ENCODE assay signal across 10 mouse cellular contexts in the genomic region with DNA sequence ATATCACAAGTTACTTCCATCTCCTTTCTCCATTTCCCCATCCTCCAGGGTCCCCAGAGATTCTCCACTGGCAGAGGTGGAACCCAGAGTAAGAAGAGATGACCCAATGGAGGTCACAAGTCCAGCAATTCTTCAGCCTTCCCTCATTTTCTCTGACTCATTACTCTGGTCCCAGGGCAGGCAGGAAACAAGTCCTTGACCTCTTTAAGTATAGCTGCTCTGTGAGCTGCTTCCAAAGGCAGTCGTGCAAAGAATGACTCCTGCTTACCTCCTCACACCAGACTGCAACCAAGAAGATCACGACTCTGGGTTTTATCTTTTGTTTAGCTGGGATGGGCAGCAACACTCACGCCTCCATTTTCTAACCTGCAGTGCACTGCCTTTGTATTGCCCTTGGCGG. TPM values are rescaled to one million over a fixed set of nuclear protein-coding genes. Genes with fewer than 3 reads are reported as not detected.
"Had no signal": no experiment of that assay in that cellular context is flagged by ENCODE, and none has a peak within 500 bp of the region (broad histone marks: within the 10 kb centered on the region; RNA-seq: fewer than 3 reads in every experiment).

No protein-coding gene starts in this region.

- DNase-seq: kidney, adult 2 months; kidney, postnatal 25 days; layer of hippocampus, postnatal 36 days; liver, embryonic 13.5 days; lung, adult 2 months; lung, postnatal 14 days; lung, postnatal 4 days; thymus, adult 18-20 months; thymus, postnatal 36 days had no signal

RNA-seq across cellular contexts. Expression of gene Robo3, which starts 2.6 kb away (rescaled TPM):
- total RNA-seq: liver, adult 2 months had no signal
